Mouse (Mus musculus) left cerebral cortex, postnatal 10 days (tissue): Measurements from ENCODE around the gene Mastl. TPM values are rescaled to one million over a fixed set of nuclear protein-coding genes. Genes with fewer than 3 reads are reported as not detected.

ENCODE experiments used
- DNase-seq, 2 experiments: peaks; one replicate each; pipeline ENCODE4 v3.0.0; 2021 to 2022; ENCODE audit warnings: low spot score in 2 of 2, mixed read lengths in 1 of 2; ENCODE audit errors: extremely low spot score in 1 of 2
- intact Hi-C: fragments of 180-260 bp; cut with DNase I; formaldehyde crosslinking; loops from one replicate; pipeline ENCODE4 v1.15.1; 2025
- total RNA-seq, 2 experiments: library from RNA; stranded (reverse); gene quantifications; 2 replicates each; pipeline ENCODE4 v1.2.3; 2021

The Mastl gene
- total RNA-seq = 1 to 10 TPM; 1.5 to 3.0 TPM

DNA sequence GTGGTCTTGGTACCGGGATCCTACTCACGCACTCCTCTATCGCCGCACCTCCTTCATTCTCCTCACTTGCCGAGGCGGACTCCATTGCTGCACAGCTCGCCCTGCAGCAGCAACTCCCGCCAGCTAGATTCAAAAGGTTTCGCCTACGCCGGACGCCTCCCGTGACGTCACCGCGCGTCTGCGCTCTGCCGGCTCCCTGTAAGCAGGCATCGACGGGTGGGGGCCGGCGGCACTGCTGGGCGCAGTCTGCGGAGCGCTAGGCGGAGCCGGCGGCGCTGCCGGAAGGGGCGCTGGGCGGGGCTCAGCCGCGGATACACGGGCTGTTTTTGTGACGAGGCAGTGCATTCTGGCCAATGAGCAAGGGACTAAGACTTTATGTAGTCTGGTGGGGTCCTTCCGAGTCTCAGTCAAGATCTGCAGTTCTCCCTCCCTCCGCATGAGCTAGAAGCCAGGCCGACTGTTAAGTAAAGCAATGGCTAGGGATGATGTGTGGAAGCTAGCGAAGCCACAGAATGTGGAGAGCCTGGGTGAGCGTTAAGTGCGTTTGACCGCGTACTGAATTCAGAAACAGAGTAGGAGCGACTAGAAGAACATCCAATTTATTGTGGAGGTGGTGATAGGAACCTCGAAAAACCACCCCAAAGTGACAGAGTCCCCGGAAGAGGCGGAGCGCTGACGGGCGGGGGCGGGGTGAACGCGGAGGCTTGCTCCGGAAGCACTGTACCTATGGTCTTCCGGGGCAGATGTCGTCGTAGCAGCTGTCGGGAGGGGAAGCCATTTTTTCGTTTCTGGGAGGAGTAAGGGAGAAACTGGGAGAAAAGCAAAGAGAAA is at the start of gene Mastl, which contains the start of gene Yme1l1:
Mastl (minus strand) TSS at position 248 of the 831 bp plus-strand sequence.
Yme1l1 (plus strand) TSS at position 593 of the 831 bp plus-strand sequence.
- intact Hi-C loops = loop anchor here (5.0 kb wide), 1 partner anchor 259 kb away; the partner anchor contains the start of gene Pdss1
- peak; percentile 97 to 99 for DNase-seq

DNA sequence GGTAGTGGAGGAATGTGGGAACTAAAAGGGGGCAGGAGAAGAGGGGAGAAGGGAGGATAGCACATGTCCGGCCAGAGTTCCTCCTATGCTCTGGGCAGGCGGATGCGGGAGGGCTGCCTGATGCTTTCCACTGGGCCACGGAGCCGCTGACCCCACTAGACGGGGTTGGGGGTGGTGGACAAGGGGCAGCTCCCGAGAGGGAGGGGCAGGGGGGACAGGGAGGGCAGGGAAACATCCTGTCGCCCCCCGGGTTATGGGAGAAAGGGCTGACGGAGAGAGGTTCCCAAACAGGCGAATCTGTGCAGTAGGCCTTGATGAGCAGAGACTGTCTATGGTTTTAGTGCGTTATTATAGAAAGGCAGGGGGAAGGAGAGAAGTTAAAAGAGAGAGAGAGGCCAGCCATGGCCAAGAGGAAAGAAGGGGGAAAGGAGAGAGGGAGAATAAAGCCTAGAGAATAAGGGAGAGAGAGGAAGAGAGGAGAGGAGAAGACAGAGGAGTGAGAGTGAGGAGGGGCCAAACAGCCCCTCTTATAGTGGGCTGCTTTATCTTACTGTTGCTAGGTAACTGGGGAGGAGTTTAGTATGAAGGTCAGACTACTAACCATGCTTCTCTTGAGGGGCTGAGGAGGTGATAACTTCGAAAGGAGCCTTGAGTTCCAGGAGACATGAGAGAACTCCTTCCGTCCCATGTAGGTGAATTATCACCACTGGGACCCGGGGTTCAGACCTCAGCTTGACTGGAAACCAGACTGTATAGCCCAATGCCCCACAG is 47.3 kb upstream of the Mastl start:
- intact Hi-C loops = no loop called here
- DNase-seq = peak in 1 of 2 experiments; percentile 23

DNA sequence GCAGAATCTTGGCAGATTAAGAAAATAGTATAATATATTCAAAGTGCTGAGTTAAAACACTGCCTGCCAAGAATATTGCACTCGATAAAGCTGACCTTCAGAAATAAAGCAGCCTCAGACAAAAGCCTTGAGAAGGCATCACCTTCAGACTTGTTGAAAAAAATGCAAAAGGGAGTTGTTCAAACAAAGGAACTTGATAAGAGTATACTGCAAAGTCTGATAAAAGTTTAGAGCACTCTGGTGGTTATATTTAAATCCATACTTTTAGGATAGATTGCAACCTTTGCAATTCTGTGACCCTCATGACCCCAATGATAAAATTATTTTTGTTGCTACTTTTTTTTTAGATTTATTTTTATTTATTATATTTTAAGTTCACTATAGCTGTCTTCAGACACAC is 45.2 kb upstream of the Mastl start:
- intact Hi-C loops = no loop called here
- no peak for DNase-seq

DNA sequence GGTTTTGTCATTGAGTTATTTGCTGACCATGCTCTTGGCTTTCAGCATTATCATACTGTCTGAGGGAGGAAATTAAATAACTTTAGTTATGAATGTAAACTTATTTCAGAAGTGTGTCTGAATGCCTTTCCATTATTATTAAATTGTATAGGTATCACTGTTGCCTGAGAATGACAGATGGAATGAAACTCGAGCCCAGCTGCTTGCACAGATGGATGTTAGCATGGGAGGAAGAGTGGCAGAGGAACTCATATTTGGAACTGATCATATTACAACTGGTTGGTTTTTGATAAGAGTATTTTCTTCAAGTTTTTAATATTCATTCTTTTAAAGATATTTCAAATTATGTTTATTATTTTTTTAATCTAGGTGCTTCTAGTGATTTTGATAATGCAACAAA is 38.5 kb upstream of the Mastl start:
- no peak for DNase-seq
- intact Hi-C loops = no loop called here

DNA sequence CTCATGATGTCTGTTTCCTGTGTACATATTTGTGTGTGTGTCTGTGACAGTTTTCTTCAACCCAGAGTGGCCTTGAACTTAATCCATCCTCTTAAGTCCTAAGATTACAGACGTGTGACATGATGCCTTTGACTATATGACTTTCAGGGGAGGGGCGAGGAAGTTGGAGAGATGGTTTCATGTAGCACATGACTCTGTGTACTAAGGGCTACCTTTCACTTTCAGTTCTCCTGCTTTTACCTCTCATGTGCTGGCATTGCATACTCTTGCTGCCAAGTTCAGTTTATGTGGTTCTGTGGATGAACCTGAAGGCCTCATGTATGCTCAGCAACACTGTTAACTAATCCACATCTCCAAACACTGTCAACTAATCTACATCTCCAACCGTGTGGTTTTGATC is 16.5 kb upstream of the Mastl start:
- intact Hi-C loops = no loop called here
- DNase-seq = no peak

DNA sequence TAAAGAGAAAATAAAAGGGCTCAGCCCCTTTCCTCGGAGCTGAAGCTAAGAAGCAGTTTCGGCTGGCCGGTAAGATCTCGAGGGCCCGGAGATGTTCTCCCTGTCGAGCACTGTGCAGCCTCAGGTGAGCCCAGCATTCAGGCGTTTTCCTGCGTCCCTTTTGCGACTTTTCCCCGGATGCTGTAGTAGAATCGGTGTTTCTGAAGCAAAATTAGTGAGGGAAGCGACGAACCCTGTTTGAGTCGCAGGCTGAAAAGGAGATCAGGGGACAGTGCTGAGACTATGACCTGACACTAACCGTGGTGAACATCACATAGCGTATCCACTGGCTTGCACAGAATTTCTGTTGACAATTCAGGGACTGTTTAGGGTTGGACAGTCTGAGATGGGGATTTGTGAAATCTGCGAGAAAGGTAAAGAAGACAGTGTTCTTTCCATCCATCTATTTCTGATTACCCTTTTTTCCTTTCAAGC is 821 bp upstream of the Mastl start:
- DNase-seq = no peak

DNA sequence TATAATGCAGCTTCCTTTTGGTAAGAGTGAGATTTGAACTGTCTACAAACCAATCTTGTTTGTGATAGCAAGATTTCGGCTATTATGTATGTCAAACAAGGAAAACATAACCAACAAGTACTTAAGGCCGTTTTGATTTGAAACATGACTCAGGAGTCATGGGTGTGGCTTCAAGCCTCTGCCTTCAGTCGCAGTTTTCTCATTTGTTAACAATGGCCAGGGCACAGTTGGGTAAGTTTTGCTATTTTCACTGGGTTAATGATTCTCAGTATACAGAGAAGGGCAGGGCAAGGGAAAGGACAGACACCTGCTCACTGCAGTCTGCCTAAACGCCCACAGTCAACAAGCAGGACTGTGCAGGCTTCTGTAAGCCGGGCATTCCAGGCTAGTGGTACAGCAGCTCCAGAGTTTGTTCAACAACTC is 614 bp downstream of the Mastl start:
- DNase-seq = no peak
- intact Hi-C loops = loop anchor here (5.0 kb wide), 1 partner anchor 258 kb away; the partner anchor contains the start of gene Pdss1

More for the DNA sequence above, 821 bp upstream of the Mastl start:
- intact Hi-C loops = loop anchor here (5.0 kb wide), 1 partner anchor 259 kb away; the partner anchor contains the start of gene Pdss1

DNA sequence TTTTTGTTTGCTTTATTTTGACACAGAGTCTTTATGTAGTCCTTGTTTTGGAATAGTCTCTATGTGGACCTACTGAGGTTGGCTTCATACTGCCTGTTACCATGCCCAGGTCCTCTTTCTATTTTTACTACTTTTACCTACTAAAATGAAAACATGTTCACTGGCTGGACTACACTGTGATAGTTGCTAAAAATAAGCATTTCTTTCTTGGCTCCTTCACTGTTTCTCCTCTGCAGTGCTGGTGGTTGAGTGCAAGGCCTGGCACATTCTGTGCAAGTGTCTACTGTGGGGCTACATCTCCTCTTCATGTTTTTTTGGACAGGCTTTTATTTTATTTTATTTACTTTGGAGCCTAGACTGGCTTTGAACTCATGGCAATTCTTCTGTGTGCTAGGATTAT is 36.3 kb downstream of the Mastl start:
- intact Hi-C loops = no loop called here
- DNase-seq = no peak

DNA sequence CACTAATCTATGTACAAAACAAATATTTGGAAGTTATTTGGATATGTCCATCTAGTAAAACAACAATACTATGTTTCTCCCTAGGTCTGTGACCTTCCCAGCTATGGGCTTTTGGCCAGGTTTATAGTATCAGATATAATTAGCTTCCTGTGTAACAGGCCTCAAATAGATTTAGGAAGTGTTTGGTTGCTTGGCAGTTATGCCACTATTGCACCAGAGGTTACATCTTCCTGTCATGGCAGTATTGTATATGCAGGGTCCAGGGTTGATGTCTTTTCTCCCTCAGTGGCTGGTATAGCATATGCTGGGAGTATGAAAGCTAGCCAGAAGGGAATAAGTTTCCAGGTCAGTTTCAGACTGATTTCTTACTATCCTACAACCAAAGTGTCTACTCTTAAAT is 53.6 kb downstream of the Mastl start:
- DNase-seq = no peak

DNA sequence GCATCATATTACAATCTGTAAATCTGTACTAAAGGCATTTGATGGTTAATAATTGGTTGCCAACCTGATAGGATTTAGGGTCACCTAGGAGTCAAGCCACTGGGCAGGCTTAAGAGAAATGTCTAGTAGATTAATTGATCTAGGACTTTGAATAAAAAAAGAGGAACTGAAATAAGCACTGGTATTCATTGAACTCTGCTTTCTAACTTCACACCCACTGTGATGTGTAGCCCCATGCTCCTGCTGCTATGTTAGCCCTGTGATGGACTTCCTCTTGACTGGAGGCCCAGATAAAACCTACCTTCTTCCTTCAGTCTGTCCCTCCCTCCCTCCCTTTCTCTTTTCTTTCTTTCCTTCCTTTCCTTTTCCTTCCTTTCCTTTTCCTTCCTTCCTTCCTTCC is 58.8 kb downstream of the Mastl start:
- intact Hi-C loops = no loop called here

More for the DNA sequence above, 53.6 kb downstream of the Mastl start:
- intact Hi-C loops = no loop called here

DNA sequence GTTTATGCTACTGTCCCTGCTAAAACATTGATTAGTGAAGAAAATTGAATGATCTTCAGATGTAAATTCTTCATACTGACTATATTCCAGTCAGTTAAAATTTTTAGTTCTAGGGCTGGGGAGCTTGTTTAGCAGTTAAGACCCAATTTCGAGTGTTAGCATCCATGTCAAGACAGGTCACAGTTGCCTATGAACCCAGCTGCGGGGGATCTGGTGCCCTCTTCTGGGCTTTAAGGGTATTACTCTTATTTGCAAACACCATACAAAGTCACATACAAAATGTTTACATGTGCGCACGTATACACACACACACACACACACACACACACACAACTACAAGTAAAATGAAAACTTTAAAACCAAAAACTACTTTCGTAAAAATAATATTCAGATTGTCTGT is 63.6 kb downstream of the Mastl start:
- intact Hi-C loops = no loop called here
- no peak for DNase-seq

More for the DNA sequence above, 58.8 kb downstream of the Mastl start:
- DNase-seq = no peak

DNA sequence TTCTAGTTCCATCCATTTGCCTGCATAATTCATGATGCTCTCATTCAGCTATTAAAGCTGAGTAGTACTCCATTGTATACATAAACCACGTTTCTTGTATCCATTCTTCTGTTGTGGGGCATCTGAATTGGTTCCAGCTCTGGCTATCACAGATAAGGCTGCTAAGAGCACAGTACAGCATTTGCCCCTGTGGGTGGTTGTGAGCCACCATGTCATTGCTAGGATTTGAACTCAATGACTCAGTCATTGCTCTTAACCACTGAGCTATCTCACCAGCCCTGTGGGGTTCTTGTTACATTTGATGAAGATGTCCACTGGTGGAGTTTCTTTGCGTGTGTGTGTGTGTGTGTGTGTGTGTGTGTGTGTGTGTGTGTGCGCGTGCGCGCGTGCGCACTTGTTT is 71.3 kb downstream of the Mastl start:
- DNase-seq = no peak
- intact Hi-C loops = no loop called here

DNA sequence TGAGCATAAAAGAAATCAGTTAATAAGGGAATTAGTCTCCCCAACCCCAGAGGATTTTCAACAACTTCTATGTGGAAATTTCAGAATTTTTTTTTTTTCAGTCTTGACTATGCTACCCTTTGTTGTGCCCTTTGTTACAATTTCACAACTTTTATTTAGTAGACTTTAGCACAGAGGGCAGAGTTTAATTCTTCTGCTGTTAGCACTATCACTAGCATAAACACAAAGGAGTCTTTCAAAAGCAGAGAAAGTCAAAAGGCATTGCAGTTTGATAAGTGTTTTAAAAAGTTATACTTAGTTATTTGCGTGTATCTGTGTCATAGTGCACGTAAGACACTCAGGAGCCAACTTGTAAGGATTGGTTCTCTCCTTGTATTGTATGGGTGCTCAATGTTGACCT is 77.2 kb downstream of the Mastl start:
- no peak for DNase-seq
- intact Hi-C loops = no loop called here

DNA sequence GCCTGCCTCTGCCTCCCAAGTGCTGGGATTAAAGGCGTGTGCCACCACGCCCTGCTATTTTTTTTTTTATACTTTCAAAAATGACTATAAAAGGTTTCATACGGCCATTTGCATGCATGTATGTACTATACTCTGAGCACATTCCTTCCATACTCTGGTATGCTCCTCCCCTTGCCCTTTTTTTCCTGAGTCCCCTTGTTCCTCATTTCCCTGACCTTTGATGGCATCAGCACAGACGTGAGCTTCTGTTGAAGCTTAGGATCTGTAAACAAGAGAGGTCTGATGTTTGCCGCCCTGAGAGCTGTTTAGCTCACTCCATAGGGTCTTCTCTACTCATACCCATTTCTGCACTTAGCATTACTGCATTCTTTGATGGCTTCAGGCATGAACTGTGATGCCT is 78.1 kb downstream of the Mastl start:
- no peak for DNase-seq

DNA sequence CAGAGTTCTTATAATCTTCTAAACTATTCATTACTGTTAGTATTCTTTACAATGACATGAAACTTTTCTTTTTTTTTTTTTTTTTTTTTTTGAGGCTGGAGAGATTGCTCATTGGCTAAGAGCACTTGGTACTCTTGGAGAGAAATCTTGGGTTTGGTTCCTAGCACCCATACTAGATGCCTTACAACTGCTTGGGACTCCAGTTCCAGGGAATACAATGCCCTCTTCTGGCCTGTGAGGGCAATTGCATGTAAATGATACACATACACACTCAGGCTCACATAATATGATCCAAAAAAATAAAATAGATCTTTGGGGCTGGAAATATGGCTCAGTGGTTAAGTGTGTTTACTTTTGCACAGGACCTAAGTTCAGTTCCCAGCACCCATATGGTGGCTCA is 79.0 kb downstream of the Mastl start:
- intact Hi-C loops = no loop called here
- no peak for DNase-seq

More for the DNA sequence above, 78.1 kb downstream of the Mastl start:
- intact Hi-C loops = no loop called here

DNA sequence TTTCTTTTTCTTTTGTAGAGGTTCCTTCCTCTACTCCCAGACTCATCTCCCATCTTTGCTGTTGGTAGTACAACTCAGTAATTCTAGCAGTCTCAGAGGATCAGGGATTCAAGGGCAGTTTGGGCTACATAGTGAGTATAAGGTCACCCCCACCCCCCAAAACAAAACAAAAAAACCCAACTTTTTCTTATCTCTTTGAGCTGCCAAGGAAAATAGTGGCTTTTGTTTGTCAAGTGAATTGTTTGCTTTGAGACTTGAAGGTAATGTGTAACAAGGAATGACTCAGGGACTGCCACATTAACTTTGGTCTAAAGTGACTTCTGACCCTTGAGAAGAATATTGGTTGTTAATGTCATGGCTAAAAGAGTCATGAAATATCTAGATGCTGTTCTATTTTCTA is 80.0 kb downstream of the Mastl start:
- no peak for DNase-seq
- intact Hi-C loops = no loop called here

DNA sequence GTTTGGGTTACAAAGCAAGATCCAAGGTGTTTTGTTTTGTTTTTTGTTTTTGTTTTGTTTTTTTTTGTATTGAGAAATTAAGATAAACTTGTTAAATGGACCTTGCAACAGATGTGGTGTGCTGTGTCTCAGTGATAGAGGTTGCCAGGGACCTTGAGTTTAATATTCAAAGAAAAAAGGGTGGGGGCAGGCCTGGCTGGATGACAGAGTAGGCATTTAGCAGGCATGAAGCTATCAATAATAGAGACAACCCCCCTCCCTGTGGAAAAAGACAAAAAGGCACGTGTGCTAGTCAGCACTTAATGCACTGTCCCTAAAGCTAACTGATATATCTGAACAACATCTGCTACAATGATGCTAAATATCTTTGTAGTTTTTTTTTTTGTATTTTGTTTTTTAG is 84.4 kb downstream of the Mastl start:
- DNase-seq = no peak
- intact Hi-C loops = no loop called here

DNA sequence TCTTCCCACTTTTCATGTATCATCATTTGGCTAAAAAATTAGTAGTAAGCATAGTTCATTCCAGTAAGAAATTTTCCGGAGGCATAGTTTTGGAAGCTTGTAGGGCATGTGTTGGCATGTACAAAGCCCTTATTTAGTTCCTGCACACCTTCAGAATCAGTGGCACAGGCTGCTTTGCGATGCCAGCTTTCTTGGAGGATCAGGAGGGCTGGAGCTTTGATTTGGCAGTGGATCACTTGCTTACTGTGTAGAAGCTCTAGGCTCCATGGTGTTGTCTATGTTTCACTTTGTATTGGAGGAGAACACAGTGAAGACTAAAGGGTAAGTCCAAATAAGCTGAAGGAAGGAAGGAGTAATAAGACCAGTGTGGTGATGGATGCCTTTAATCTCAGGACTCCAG is 85.3 kb downstream of the Mastl start:
- intact Hi-C loops = no loop called here
- DNase-seq = no peak

DNA sequence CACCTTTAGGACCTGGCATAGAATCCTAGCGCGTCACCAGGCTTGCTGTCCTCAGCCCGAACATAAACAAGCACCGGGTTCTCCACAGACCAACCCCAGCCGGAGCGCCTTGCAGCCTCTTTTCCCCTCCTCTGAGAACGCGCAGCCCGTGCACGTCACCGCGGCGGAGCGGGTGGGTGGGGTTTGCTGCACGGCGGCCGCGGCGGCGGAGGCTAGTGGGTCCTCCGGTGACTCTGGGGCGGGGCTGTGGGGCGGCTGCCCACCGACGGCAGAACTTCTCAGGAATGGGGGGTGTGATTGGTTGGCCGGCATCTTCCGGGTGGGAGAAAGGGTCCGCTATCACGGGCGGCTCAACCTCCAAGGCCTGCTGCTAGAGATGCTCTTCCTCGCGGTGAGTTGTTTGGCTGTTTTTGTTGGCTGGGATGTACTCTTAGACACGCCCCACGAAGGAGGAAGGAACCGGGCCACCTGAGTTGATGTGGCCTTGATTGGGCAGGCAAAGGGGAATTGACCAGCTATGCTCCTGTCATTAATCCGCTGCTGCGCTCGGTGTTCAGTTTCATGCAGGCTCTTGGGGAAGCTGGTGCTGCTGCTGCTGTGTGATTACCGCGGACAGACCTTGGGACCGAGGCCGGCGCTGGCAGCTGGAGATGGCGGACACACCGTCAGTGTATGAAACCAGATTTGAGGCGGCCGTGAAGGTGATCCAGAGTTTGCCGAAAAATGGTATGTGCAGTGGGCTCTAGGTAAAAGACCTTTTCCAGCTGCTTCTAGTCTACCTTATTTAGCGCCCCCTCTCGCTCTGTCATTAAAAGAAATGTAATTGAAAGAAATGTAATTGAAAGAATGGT is 86.7 kb downstream of the Mastl start:
- intact Hi-C loops = no loop called here
- peak; percentile 91 to 98 for DNase-seq
